Mouse (Mus musculus): ENCODE results near the gene Gm5426. TPM values are rescaled to one million over a fixed set of nuclear protein-coding genes. Genes with fewer than 3 reads are reported as not detected.
A peak's percentile ranks its signal among the peaks of the same experiment; 100 is the strongest.

Gene Gm5426
- polyA plus RNA-seq, 1 experiment from 2014 or later, result not detected

GRCm38 (mm10) chr10:96146578-96146977, 10.2 kb downstream of the Gm5426 start:
- Histone ChIP-seq H3K9me3 (replicated peaks) (no peaks in the 10 kb centered on the region), H3K4me2 (no peak overlapping the region), H3K4me1 (peaks cover 6% of the 10 kb centered on the region), H3K27me3 (replicated peaks) (no peaks in the 10 kb centered on the region), H3K4me3 (replicated peaks) (no peak overlapping the region), H3K9ac (replicated peaks) (no peak overlapping the region), H3K36me3 (no peaks in the 10 kb centered on the region), H3K27ac (replicated peaks) (no peak overlapping the region)
- no peak for ATAC-seq (ENCODE audit: low FRiP score)
- 91% methylated on average over 5 of the region's 5 CpGs for WGBS

- H3K9ac ChIP-seq (replicated peaks), result no peak overlapping the region
- WGBS, result 16% methylated on average over 10 of the region's 10 CpGs
- H3K4me3 ChIP-seq (replicated peaks), result no peak overlapping the region
- H3K4me1 ChIP-seq, result peaks cover 6% of the 10 kb centered on the region
- H3K36me3 ChIP-seq, result no peaks in the 10 kb centered on the region
- H3K9me3 ChIP-seq (replicated peaks), result no peaks in the 10 kb centered on the region
- no peaks in the 10 kb centered on the region for H3K27me3 ChIP-seq (replicated peaks)
- peak overlapping the region; percentile 29 for H3K4me2 ChIP-seq
- H3K27ac ChIP-seq (replicated peaks), result peak overlapping the region; percentile 18; the same call in 1 of the 2 replicates
- peak; percentile 65 for ATAC-seq (ENCODE audit: low FRiP score)
Measured at GRCm38 (mm10) chr10:96148250-96148699, 11.9 kb downstream of the Gm5426 start.

- Histone ChIP-seq H3K27me3 (replicated peaks) (no peaks in the 10 kb centered on the region), H3K4me2 (no peak overlapping the region), H3K9me3 (replicated peaks) (no peaks in the 10 kb centered on the region), H3K4me3 (replicated peaks) (no peak overlapping the region), H3K36me3 (no peaks in the 10 kb centered on the region), H3K4me1 (peaks cover 6% of the 10 kb centered on the region), H3K9ac (replicated peaks) (no peak overlapping the region), H3K27ac (replicated peaks) (no peak overlapping the region)
- ATAC-seq (ENCODE audit: low FRiP score), result no peak
- WGBS, result 87% methylated on average over 12 of the region's 12 CpGs
Measured at GRCm38 (mm10) chr10:96150401-96151116, 14.2 kb downstream of the Gm5426 start.

- H3K9ac ChIP-seq (replicated peaks), result no peak overlapping the region
- peaks cover 2% of the 10 kb centered on the region for H3K4me1 ChIP-seq
- H3K36me3 ChIP-seq, result no peaks in the 10 kb centered on the region
- no peak overlapping the region for H3K4me2 ChIP-seq
- H3K9me3 ChIP-seq (replicated peaks), result no peaks in the 10 kb centered on the region
- no peak for ATAC-seq (ENCODE audit: low FRiP score)
- H3K27me3 ChIP-seq (replicated peaks), result no peaks in the 10 kb centered on the region
- no peak overlapping the region for H3K4me3 ChIP-seq (replicated peaks)
- WGBS, result 24% methylated on average over 5 of the region's 5 CpGs
- H3K27ac ChIP-seq (replicated peaks), result no peak overlapping the region
Measured at GRCm38 (mm10) chr10:96153315-96153714, 16.9 kb downstream of the Gm5426 start.

GRCm38 (mm10) chr10:96162975-96163706, 26.7 kb downstream of the Gm5426 start:
- WGBS, result 89% methylated on average over 7 of the region's 7 CpGs
- no peak for ATAC-seq (ENCODE audit: low FRiP score)
- no peaks in the 10 kb centered on the region for H3K4me1 ChIP-seq
- H3K9ac ChIP-seq (replicated peaks), result no peak overlapping the region
- no peak overlapping the region for H3K27ac ChIP-seq (replicated peaks)
- no peaks in the 10 kb centered on the region for H3K36me3 ChIP-seq
- no peak overlapping the region for H3K4me2 ChIP-seq
- H3K27me3 ChIP-seq (replicated peaks), result no peaks in the 10 kb centered on the region
- no peaks in the 10 kb centered on the region for H3K9me3 ChIP-seq (replicated peaks)
- H3K4me3 ChIP-seq (replicated peaks), result no peak overlapping the region

- H3K27me3 ChIP-seq (replicated peaks), result no peaks in the 10 kb centered on the region
- no peak overlapping the region for H3K4me3 ChIP-seq (replicated peaks)
- ATAC-seq (ENCODE audit: low FRiP score), result no peak
- no peaks in the 10 kb centered on the region for H3K36me3 ChIP-seq
- WGBS, result 89% methylated on average over 4 of the region's 4 CpGs
- no peaks in the 10 kb centered on the region for H3K4me1 ChIP-seq
- H3K4me2 ChIP-seq, result no peak overlapping the region
- H3K27ac ChIP-seq (replicated peaks), result no peak overlapping the region
- H3K9me3 ChIP-seq (replicated peaks), result no peaks in the 10 kb centered on the region
- no peak overlapping the region for H3K9ac ChIP-seq (replicated peaks)
Measured at GRCm38 (mm10) chr10:96163791-96164190, 27.4 kb downstream of the Gm5426 start.

GRCm38 (mm10) chr10:96165260-96165659, 28.9 kb downstream of the Gm5426 start:
- no peak for ATAC-seq (ENCODE audit: low FRiP score)
- WGBS, result 80% methylated on average over 4 of the region's 4 CpGs

GRCm38 (mm10) chr10:96168998-96169397, 32.6 kb downstream of the Gm5426 start:
- no peaks in the 10 kb centered on the region for H3K27me3 ChIP-seq (replicated peaks)
- H3K36me3 ChIP-seq, result no peaks in the 10 kb centered on the region
- no peak overlapping the region for H3K4me3 ChIP-seq (replicated peaks)
- no peak overlapping the region for H3K9ac ChIP-seq (replicated peaks)
- H3K27ac ChIP-seq (replicated peaks), result no peak overlapping the region
- no peaks in the 10 kb centered on the region for H3K4me1 ChIP-seq
- WGBS, result 89% methylated on average over 4 of the region's 4 CpGs
- no peak for ATAC-seq (ENCODE audit: low FRiP score)
- no peak overlapping the region for H3K4me2 ChIP-seq
- H3K9me3 ChIP-seq (replicated peaks), result no peaks in the 10 kb centered on the region

More at GRCm38 (mm10) chr10:96165260-96165659, 28.9 kb downstream of the Gm5426 start:
- H3K9ac ChIP-seq (replicated peaks), result no peak overlapping the region
- no peak overlapping the region for H3K4me2 ChIP-seq
- H3K4me3 ChIP-seq (replicated peaks), result no peak overlapping the region
- H3K4me1 ChIP-seq, result no peaks in the 10 kb centered on the region
- H3K36me3 ChIP-seq, result no peaks in the 10 kb centered on the region
- H3K27ac ChIP-seq (replicated peaks), result no peak overlapping the region
- H3K27me3 ChIP-seq (replicated peaks), result no peaks in the 10 kb centered on the region
- no peaks in the 10 kb centered on the region for H3K9me3 ChIP-seq (replicated peaks)

GRCm38 (mm10) chr10:96171546-96171945, 35.1 kb downstream of the Gm5426 start:
- ATAC-seq (ENCODE audit: low FRiP score), result no peak
- no peak overlapping the region for H3K4me3 ChIP-seq (replicated peaks)
- H3K4me2 ChIP-seq, result no peak overlapping the region
- H3K9ac ChIP-seq (replicated peaks), result no peak overlapping the region
- no peak overlapping the region for H3K27ac ChIP-seq (replicated peaks)
- H3K9me3 ChIP-seq (replicated peaks), result no peaks in the 10 kb centered on the region
- H3K4me1 ChIP-seq, result no peaks in the 10 kb centered on the region
- H3K36me3 ChIP-seq, result no peaks in the 10 kb centered on the region
- H3K27me3 ChIP-seq (replicated peaks), result no peaks in the 10 kb centered on the region

- 75% methylated on average over 4 of the region's 4 CpGs for WGBS
- no peak overlapping the region for H3K4me2 ChIP-seq
- ATAC-seq (ENCODE audit: low FRiP score), result no peak
- no peak overlapping the region for H3K4me3 ChIP-seq (replicated peaks)
- H3K27me3 ChIP-seq (replicated peaks), result no peaks in the 10 kb centered on the region
- H3K27ac ChIP-seq (replicated peaks), result no peak overlapping the region
- no peaks in the 10 kb centered on the region for H3K4me1 ChIP-seq
- H3K36me3 ChIP-seq, result no peaks in the 10 kb centered on the region
- H3K9me3 ChIP-seq (replicated peaks), result no peaks in the 10 kb centered on the region
- H3K9ac ChIP-seq (replicated peaks), result no peak overlapping the region
Measured at GRCm38 (mm10) chr10:96172964-96173363, 36.6 kb downstream of the Gm5426 start.

GRCm38 (mm10) chr10:96173771-96174170, 37.4 kb downstream of the Gm5426 start:
- H3K4me1 ChIP-seq, result no peaks in the 10 kb centered on the region
- no peak overlapping the region for H3K9ac ChIP-seq (replicated peaks)
- no peaks in the 10 kb centered on the region for H3K9me3 ChIP-seq (replicated peaks)
- H3K4me2 ChIP-seq, result no peak overlapping the region
- no peak overlapping the region for H3K27ac ChIP-seq (replicated peaks)
- H3K27me3 ChIP-seq (replicated peaks), result no peaks in the 10 kb centered on the region
- H3K4me3 ChIP-seq (replicated peaks), result no peak overlapping the region
- 81% methylated on average over 10 of the region's 10 CpGs for WGBS
- no peak for ATAC-seq (ENCODE audit: low FRiP score)
- no peaks in the 10 kb centered on the region for H3K36me3 ChIP-seq

GRCm38 (mm10) chr10:96176916-96177315, 40.5 kb downstream of the Gm5426 start:
- H3K4me3 ChIP-seq (replicated peaks), result no peak overlapping the region
- no peak overlapping the region for H3K9ac ChIP-seq (replicated peaks)
- no peaks in the 10 kb centered on the region for H3K27me3 ChIP-seq (replicated peaks)
- no peaks in the 10 kb centered on the region for H3K9me3 ChIP-seq (replicated peaks)
- no peaks in the 10 kb centered on the region for H3K36me3 ChIP-seq
- no peak overlapping the region for H3K4me2 ChIP-seq
- no peak overlapping the region for H3K27ac ChIP-seq (replicated peaks)
- no peak for ATAC-seq (ENCODE audit: low FRiP score)
- WGBS, result 90% methylated on average over 6 of the region's 6 CpGs
- H3K4me1 ChIP-seq, result no peaks in the 10 kb centered on the region
